Mouse (Mus musculus) myocyte (in vitro differentiated cells): ENCODE results near the gene Pprc1. TPM values are rescaled to one million over a fixed set of nuclear protein-coding genes. Genes with fewer than 3 reads are reported as not detected.
A peak's percentile ranks its signal among the peaks of the same experiment; 100 is the strongest.

Experiments
- H3K27me3 ChIP-seq: one replicate; pipeline ENCODE4 v1.6.1; 2011; ENCODE audit not compliant: control insufficient read depth, insufficient read depth, insufficient read length
- H3K36me3 ChIP-seq: one replicate; pipeline ENCODE4 v1.6.1; 2011; ENCODE audit not compliant: control insufficient read depth, insufficient read depth
- H3K4me2 ChIP-seq: one replicate; pipeline ENCODE4 v1.6.1; 2011; ENCODE audit warnings: low read depth, control low read depth
- H3K4me3 ChIP-seq: one replicate; pipeline ENCODE4 v1.5.1; 2011; ENCODE audit warnings: mild to moderate bottlenecking, control low read depth, moderate library complexity
- H3K79me2 ChIP-seq: one replicate; pipeline ENCODE4 v1.6.1; 2011; ENCODE audit not compliant: control insufficient read depth, insufficient read depth
- H3ac ChIP-seq: one replicate; pipeline ENCODE4 v1.6.1; 2011; ENCODE audit not compliant: control insufficient read depth, insufficient read length
- CEBPB ChIP-seq: IDR thresholded peaks from 2 replicates; pipeline ENCODE4 v1.6.1; 2011; ENCODE audit warnings: mild to moderate bottlenecking, moderate library complexity; ENCODE audit not compliant: poor library complexity, insufficient read depth, severe bottlenecking
- E2F4 ChIP-seq: IDR thresholded peaks from one replicate; pipeline ENCODE4 v1.6.1; 2011; ENCODE audit warnings: mild to moderate bottlenecking, control low read depth, moderate library complexity; ENCODE audit not compliant: insufficient read depth
- MAX ChIP-seq: IDR thresholded peaks from one replicate; pipeline ENCODE4 v1.6.1; 2011; ENCODE audit warnings: low read depth, mild to moderate bottlenecking, control low read depth
- MYOD1 ChIP-seq, 3 experiments: IDR thresholded peaks; one replicate each; pipeline ENCODE4 v1.6.1; 2011; ENCODE audit warnings: control low read depth in 2 of 3, low read depth in 2 of 3, mild to moderate bottlenecking in 2 of 3, moderate library complexity in 1 of 3; ENCODE audit not compliant: insufficient read length in 2 of 3, control insufficient read depth in 1 of 3
- MYOG ChIP-seq, 3 experiments: IDR thresholded peaks; one replicate each; pipeline ENCODE4 v1.6.1; 2011; ENCODE audit warnings: control low read depth in 2 of 3, low read depth in 2 of 3, mild to moderate bottlenecking in 2 of 3; ENCODE audit not compliant: insufficient read length in 2 of 3, control insufficient read depth in 1 of 3, insufficient read depth in 1 of 3
- POLR2A ChIP-seq: IDR thresholded peaks from one replicate; pipeline ENCODE4 v1.6.1; 2011; ENCODE audit warnings: low read depth, mild to moderate bottlenecking, control low read depth, moderate library complexity; ENCODE audit not compliant: insufficient read length
- POLR2AphosphoS2 ChIP-seq: IDR thresholded peaks from one replicate; pipeline ENCODE4 v1.6.1; 2011; ENCODE audit warnings: low read depth, control low read depth; ENCODE audit not compliant: insufficient read length
- REST ChIP-seq: IDR thresholded peaks from one replicate; pipeline ENCODE4 v1.6.1; 2011; ENCODE audit warnings: mild to moderate bottlenecking, control low read depth, moderate library complexity; ENCODE audit not compliant: insufficient read depth, insufficient read length
- SRF ChIP-seq: IDR thresholded peaks from one replicate; pipeline ENCODE4 v1.6.1; 2011; ENCODE audit warnings: low read depth; ENCODE audit not compliant: control insufficient read depth, insufficient read length
- TCF12 ChIP-seq: IDR thresholded peaks from one replicate; pipeline ENCODE4 v1.6.1; 2011; ENCODE audit warnings: mild to moderate bottlenecking, control low read depth; ENCODE audit not compliant: poor library complexity, insufficient read depth, severe bottlenecking
- TCF3 ChIP-seq: IDR thresholded peaks from one replicate; pipeline ENCODE4 v1.6.1; 2011; ENCODE audit warnings: low read depth, control low read depth; ENCODE audit not compliant: insufficient read length
- USF1 ChIP-seq: IDR thresholded peaks from one replicate; pipeline ENCODE4 v1.6.1; 2011; ENCODE audit warnings: low read depth, mild to moderate bottlenecking, control low read depth, moderate library complexity
- polyA plus RNA-seq: library from polyadenylated mRNA; unstranded; fragments of >200 nt; fragmentation: generic; extraction: Trizol; gene quantifications from one replicate; pipeline ENCODE4 v1.2.1, GENCODE M21; 2012; ENCODE audit warnings: missing spikeins

Pprc1 gene
- polyA plus RNA-seq, 1 experiment = 19.7 TPM

- H3K4me3 ChIP-seq = peak overlapping the region; percentile 42
- H3K36me3 ChIP-seq = peaks cover 7% of the 10 kb centered on the region
- H3ac ChIP-seq = no peak overlapping the region
- no peaks in the 10 kb centered on the region for H3K27me3 ChIP-seq
- H3K4me2 ChIP-seq = peak overlapping the region; percentile 86
- peaks cover 80% of the 10 kb centered on the region for H3K79me2 ChIP-seq
- TF ChIP-seq MYOG (IDR thresholded peaks at IDR 0.05; ENCODE audit: control insufficient read depth in 1 of 3, insufficient read depth in 1 of 3, insufficient read length in 2 of 3, low read depth in 2 of 3) = no peak
- no peak for TF ChIP-seq E2F4
- no peak for TF ChIP-seq SRF
- no peak for TF ChIP-seq MYOD1 (IDR thresholded peaks at IDR 0.05; ENCODE audit: control insufficient read depth in 1 of 3, insufficient read length in 2 of 3, low read depth in 2 of 3)
- no peak for TF ChIP-seq TCF12
- TF ChIP-seq POLR2AphosphoS2 = no peak
These were observed 4.4 kb upstream of the Pprc1 start for GRCm38 (mm10) chr19:46040149-46040902.

- Histone ChIP-seq H3K27me3 (no peaks in the 10 kb centered on the region), H3K4me3 (peak overlapping the region; percentile 68), H3K79me2 (peaks cover 74% of the 10 kb centered on the region), H3ac (no peak overlapping the region), H3K36me3 (no peaks in the 10 kb centered on the region), H3K4me2 (peak overlapping the region; percentile 86)
- TF ChIP-seq POLR2AphosphoS2 (no peak), USF1 (no peak), POLR2A (no peak), REST (no peak), TCF12 (no peak), SRF (no peak), MAX (no peak), MYOG (IDR thresholded peaks at IDR 0.05; ENCODE audit: control insufficient read depth in 1 of 3, insufficient read depth in 1 of 3, insufficient read length in 2 of 3, low read depth in 2 of 3) (no peak), CEBPB (no peak), TCF3 (no peak), E2F4 (no peak), MYOD1 (IDR thresholded peaks at IDR 0.05; ENCODE audit: control insufficient read depth in 1 of 3, insufficient read length in 2 of 3, low read depth in 2 of 3) (no peak)
These were observed 3.3 kb upstream of the Pprc1 start for GRCm38 (mm10) chr19:46041299-46041932.

- Histone ChIP-seq H3K4me3 (peak overlapping the region; percentile 68), H3K27me3 (no peaks in the 10 kb centered on the region), H3K36me3 (no peaks in the 10 kb centered on the region), H3K79me2 (peaks cover 68% of the 10 kb centered on the region), H3K4me2 (peak overlapping the region; percentile 86), H3ac (no peak overlapping the region)
- TF ChIP-seq MYOG (IDR thresholded peaks at IDR 0.05; ENCODE audit: control insufficient read depth in 1 of 3, insufficient read depth in 1 of 3, insufficient read length in 2 of 3, low read depth in 2 of 3) = no peak
- TF ChIP-seq POLR2AphosphoS2 = no peak
- no peak for TF ChIP-seq CEBPB
- TF ChIP-seq MAX = no peak
- no peak for TF ChIP-seq SRF
- TF ChIP-seq REST = no peak
- no peak for TF ChIP-seq MYOD1 (IDR thresholded peaks at IDR 0.05; ENCODE audit: control insufficient read depth in 1 of 3, insufficient read length in 2 of 3, low read depth in 2 of 3)
- TF ChIP-seq E2F4 = no peak
- TF ChIP-seq USF1 = no peak
- TF ChIP-seq POLR2A = no peak
- TF ChIP-seq TCF3 = no peak
- TF ChIP-seq TCF12 = no peak
These were observed 2.7 kb upstream of the Pprc1 start for GRCm38 (mm10) chr19:46041933-46042475.

GRCm38 (mm10) chr19:46042476-46043011, 2.1 kb upstream of the Pprc1 start:
- no peaks in the 10 kb centered on the region for H3K36me3 ChIP-seq
- TF ChIP-seq TCF12 (no peak), SRF (no peak), REST (no peak), POLR2A (peak; percentile 76), POLR2AphosphoS2 (peak; percentile 72)
- H3K79me2 ChIP-seq = peaks cover 62% of the 10 kb centered on the region
- peak overlapping the region; percentile 68 for H3K4me3 ChIP-seq
- no peaks in the 10 kb centered on the region for H3K27me3 ChIP-seq
- H3ac ChIP-seq = no peak overlapping the region
- peak overlapping the region; percentile 86 for H3K4me2 ChIP-seq
